Comparison of ENCODE assay signal across 21 mouse cellular contexts in genomic region chr5:141281751-141282150, GRCm38 (mm10). TPM values are rescaled to one million over a fixed set of nuclear protein-coding genes. Genes with fewer than 3 reads are reported as not detected.
A peak's percentile ranks its signal among the peaks of the same experiment; 100 is the strongest.
DNase-seq lines count a peak whose midpoint lies in the region; ATAC-seq lines count a peak whose summit lies in the region.
"Had no signal": no experiment of that assay in that cellular context is flagged by ENCODE, and none has a peak within 500 bp of the region (broad histone marks: within the 10 kb centered on the region; RNA-seq: fewer than 3 reads in every experiment).

No protein-coding gene starts in this region.

- no peak for DNase-seq in frontal cortex, postnatal 36 days (ENCODE audit: low spot score in 2 of 2)
- peak; percentile 65 for DNase-seq in brain, adult 2 months (ENCODE audit: low read depth, low spot score)
- peak; percentile 53 for DNase-seq in telencephalon, adult 2 months (ENCODE audit: low read depth, low spot score)
- DNase-seq in urinary bladder, postnatal 4 days (ENCODE audit: low spot score in 2 of 2), result no peak
- DNase-seq: adrenal gland, adult 2 months; adrenal gland, adult 8-10 months; adrenal gland, postnatal 10 days; adrenal gland, postnatal 14 days; adrenal gland, postnatal 25 days; adrenal gland, postnatal 36 days; B cell, adult 2 months; cerebellum, adult 11 months; cerebellum, adult 11-12 months; cerebellum, adult 18-20 months; cerebellum, adult 2 months; cerebellum, adult 8-10 months had no signal

- peak; percentile 67; the same call in 1 of the 2 replicates for ATAC-seq in frontal cortex, adult (ENCODE audit: low TSS enrichment)
- no peak for ATAC-seq in CD4-positive, CD25-positive, alpha-beta regulatory T cell, adult 4 months
- ATAC-seq: activated CD4-positive, CD25-positive, alpha-beta regulatory T cell, adult 4 months; Patski had no signal

RNA-seq across cellular contexts. Expression of gene Sdk1, which starts 40.5 kb away (rescaled TPM):
- polyA plus RNA-seq in CD4-positive, CD25-positive, alpha-beta regulatory T cell, adult 4 months (2017; shearing (Covaris generic)), result not detected
- polyA plus RNA-seq: G1E had no signal

Comparison
In these comparisons a context has a peak if more than half of its experiments do, and no peak if none do; other contexts are left out.
1. DNase-seq: peak in brain, adult 2 months (single experiment) and telencephalon, adult 2 months (single experiment); none in frontal cortex, postnatal 36 days (0 of 2) and urinary bladder, postnatal 4 days (0 of 2).